Mouse (Mus musculus): Measurements from ENCODE around the gene Ebf1. TPM values are rescaled to one million over a fixed set of nuclear protein-coding genes. Genes with fewer than 3 reads are reported as not detected.

The Ebf1 gene
- total RNA-seq, 2 experiments from 2014 or later, result 29.5 to 35.3 TPM

DNA sequence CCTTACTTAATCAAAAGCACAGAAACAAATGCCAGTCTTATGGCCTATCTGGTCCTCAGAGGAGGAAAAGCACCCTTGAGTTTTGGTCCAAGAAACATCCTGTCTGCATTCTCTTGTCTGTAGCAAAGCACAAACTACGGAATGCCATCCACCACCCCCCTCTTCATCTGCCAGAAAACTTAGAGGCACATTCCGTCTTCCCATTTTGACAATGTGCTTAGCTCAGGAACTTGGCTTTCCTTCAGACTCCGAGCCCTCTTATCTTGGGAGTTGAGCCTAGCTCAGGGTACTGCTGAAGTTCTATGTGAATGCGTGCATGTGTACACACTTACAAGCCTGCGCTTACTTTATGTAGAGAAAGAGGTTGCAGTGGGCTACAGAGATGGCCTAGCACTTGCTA lies 362.3 kb downstream of the Ebf1 start:
- intact Hi-C loops (cut with DNase I), result no loop called here
- DNase-seq, result no peak

DNA sequence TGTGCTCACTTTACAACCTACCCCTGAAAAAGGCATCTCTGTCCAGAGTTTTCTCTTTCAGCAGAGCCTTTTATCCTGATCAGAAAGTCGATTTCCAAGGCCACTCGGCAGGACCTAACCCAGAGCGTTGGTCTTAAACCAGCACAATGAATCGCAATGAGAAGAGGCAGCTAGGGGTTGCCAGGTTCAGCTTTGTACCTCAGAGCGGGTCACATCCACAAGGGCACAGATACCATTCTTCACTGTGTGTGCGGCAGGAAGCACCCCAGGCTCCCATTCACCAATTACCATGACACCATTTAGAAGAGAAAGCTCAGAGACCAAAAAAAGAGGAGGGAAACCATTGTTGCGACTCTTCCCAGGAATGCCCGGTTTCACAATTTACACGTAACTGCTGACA lies 365.1 kb downstream of the Ebf1 start:
- no peak for DNase-seq
- intact Hi-C loops (cut with DNase I), result no loop called here

DNA sequence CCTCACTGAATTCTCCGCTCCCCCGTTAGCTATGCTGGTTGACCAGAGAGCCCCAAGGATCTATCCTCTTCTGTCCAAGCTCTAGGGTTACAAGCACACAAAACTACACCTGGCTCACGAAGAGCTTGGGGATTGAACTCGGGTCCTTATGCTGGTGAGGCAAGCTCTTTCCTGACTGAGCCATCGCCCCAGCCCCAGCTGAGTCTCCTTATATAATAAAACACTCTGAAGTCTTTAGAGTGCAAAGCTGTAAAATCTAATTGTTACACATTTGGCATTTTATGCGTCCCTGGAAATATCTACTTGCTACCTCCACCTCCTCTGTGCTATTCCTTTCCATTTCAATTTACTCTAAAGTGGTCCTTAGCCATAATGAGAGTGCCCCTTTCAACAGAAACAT lies 366.8 kb downstream of the Ebf1 start:
- intact Hi-C loops (cut with DNase I), result no loop called here
- DNase-seq, result no peak

DNA sequence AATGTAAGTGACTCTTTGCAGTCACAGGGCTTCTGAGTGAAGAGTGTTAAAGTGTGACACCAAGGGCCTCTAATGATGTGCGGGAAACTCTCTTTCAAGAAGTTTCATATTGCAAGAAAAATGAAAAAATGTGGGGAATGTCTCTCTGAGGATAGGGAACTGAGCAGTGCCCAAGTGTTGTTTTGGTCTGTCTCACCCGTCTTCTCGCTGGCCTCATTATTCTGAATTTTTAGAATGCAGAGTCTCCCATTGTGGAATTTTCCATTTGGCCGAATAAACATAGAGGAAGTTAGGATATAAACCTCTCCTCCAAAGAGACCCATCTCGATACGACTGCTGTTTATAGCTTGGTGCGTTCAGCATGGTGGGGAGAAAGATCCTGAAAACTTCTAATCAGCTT lies 367.3 kb downstream of the Ebf1 start:
- no peak for DNase-seq
- intact Hi-C loops (cut with DNase I), result no loop called here

DNA sequence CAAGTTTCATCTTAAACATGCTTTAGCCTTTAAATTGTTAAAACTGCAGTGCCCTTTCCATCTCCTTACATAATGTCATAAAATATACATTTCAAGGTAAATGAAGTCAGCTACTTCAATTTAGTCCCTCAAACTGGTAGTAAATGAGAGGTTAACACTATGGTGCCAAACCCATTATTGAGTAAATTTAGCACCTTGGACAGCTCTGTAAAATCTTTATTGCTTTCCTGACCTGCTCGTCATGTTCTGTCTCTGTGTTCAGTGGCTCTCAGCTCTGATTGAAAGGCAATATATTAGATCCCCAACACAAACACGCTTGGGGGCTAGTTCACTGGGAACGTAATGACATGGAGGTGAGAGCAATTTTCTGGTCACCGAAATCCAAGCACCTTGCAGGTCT lies 370.7 kb downstream of the Ebf1 start:
- DNase-seq, result no peak
- intact Hi-C loops (cut with DNase I), result no loop called here

DNA sequence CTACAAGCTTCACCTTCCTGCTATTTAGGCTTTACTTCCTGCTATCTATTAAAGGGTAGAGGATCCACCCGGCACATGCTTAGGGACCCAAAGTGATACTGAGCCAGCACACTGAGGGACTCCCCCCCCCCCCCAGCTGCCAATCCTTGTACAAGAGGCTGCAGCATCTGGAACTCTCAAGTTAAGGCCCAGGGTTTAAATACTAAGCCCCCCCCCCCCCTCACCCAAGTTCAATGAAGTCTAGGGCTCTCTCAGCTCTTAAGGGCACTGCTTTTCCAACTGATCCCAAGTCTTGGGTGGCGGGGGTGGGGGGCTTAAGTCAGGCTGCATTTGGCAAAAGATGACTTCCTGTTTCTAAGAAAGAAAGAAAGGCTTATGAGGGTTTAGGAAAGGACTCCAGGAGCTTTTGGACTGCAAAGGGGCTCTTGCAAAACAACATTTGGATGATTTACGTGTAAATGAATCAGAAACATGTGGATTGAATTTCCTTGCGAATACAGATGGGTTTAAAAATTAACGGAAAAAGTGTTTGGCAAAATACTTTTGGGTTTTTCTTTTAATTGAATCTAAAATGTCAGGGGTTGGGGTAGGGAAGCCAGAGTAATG lies 385.7 kb downstream of the Ebf1 start:
- DNase-seq, result no peak
- intact Hi-C loops (cut with DNase I), result loop anchor here (10.0 kb wide), 1 partner anchor 258 kb away; no protein-coding TSS in a partner anchor

DNA sequence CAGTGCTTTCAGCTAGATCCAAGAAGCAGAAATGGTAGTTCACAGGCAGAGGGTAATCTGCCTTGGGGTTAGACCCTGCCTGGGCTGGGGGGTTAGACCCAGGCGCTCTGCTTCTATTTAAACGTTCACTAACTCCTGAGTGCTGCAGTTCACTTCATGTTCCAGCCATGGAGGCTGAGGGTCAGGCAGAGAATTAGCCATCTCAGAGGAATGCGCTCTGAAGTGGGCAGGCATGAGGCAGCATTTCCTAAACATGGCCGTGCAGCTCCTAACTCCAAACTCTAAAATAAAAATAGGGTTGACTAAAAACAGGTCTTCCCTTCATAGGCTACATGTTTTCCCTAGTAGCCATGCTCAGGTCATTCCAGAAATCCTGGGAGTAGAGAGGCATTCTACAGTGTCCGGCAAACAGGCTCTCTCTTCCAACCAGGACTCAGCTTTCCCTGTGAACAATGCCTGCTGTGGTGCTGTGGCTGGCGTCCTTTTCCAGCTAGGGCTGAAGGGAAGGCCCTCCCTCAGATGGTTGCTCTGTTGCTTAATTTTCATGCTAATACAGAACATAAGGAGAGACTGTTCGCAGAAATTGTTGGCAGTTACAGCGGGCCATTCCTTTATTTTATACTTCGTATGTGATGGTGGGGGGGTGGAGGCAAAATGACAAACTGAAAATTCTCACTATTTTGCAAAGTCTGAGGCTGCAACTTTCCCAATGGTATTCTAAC lies 386.8 kb downstream of the Ebf1 start:
- intact Hi-C loops (cut with DNase I), result loop anchor here (10.0 kb wide), 1 partner anchor 259 kb away; no protein-coding TSS in a partner anchor
- no peak for DNase-seq

DNA sequence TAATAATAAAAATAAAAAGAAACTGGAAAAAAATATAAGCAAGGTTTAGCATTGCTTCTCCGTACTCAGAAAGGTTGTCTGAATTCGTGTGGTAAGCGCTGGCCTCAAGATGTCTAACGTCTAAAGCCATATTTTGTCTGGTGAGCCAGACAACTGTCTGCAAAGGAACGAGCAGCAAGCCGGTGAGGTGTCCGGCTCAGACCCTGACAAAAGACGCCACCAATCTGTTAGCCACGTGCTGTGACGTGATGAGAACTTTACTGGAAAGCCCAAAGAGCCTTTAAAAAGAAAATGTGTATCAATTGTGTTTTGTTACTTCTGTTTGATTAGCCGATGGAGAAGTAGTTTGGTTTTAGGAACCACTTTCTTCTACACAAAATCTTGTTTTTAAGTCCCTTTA lies 390.2 kb downstream of the Ebf1 start:
- intact Hi-C loops (cut with DNase I), result loop anchor here (5.0 to 10.0 kb wide), 2 partner anchors 263 to 875 kb away; no protein-coding TSS in a partner anchor
- DNase-seq, result no peak

DNA sequence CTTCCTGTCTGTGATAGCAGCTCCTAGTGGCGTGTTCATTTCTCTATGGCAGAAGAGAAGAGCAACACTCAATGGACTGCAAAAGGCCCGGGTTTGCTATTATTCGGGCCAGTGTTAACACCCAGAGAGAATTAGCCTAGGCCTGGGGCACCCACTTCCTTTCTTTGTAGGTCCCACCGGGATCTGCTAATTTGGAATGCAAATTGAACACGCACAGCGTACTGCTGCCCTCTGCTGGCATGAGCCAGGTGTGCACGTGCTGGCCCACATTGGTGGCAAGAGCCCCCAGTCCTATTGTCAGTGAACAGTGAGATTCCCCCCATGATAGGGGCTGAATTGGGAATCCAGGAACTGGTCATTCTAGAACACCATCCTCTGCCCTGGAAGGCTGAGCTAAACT lies 391.0 kb downstream of the Ebf1 start:
- DNase-seq, result peak; percentile 82 to 89
- intact Hi-C loops (cut with DNase I), result loop anchor here (1.0 to 10.0 kb wide), 4 partner anchors 263 to 874 kb away; no protein-coding TSS in a partner anchor

DNA sequence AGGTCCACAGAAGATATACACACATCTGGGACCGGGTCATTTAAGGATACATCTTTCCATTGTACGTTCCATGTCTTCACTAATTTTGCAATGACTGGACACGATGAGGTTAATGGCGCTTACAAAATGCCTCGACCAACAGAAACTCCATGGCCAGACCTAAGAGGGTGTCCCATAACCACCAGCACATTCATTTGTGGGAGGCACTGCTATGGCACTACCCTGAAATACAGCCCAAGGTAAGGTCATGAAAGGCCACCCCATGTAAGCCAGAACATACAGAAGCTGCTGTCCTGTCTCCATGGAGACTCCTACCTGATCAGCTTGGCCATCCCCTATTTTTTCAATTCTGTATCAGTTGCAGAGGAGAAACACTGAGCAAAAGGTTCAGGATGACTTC lies 391.6 kb downstream of the Ebf1 start:
- no peak for DNase-seq
- intact Hi-C loops (cut with DNase I), result loop anchor here (1.0 to 10.0 kb wide), 4 partner anchors 264 to 874 kb away; no protein-coding TSS in a partner anchor

DNA sequence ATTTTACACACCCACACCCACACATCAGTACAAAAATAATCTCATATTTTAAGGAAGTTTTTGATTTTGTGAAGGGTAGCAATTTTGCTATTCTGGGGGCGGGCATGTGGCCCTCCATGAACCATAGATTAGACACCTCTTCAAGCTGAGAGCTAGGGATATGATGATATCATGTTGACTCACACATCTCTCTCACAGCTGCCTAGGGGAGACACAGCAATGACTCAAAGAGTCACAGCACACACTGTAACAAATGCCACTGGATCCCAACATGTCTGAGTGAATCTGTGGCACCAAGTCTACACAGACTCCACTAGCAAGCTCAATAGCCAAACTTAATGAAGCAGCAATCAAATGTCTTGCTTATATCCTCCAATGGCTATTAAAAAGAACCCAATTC lies 395.0 kb downstream of the Ebf1 start:
- no peak for DNase-seq
- intact Hi-C loops (cut with DNase I), result no loop called here

DNA sequence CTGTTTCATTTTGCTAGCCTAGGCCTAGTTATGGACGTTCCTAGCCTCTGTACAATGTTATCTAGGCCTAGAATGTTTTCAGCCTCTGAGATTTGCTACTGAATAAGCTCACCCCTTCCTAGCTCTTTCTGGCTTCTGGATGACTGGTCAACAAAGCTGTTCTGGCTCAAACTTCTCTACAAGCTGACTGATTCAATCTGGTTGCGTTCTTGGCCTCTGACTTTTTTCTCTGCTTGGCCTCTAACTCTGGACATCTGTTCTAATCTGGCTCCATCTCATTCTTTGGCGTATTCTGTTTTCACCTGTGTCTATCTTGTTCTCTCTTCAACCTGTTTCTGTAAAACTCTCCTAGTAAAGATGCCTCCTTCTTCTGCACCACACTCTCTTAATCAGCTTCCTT lies 400.4 kb downstream of the Ebf1 start:
- DNase-seq, result peak; percentile 35 to 43
- intact Hi-C loops (cut with DNase I), result no loop called here

DNA sequence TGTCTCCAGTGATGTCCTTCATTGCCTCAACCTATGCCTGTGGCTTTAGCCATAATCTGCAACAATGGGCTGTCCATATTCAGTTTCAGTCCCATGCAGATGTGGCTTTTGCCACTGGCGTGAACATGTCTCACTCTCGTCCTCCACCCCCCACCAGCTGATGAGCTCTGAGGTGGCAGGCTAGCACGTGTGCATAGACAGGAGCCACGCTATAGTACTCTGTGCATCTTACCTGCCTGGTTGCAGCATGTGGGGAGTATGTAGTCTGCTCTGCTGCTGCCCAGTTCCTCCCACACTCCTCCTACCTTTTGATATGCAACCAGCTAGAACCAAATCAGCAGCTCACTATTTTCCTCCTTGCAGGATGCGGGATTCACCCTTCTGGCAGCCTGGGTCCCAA lies 408.9 kb downstream of the Ebf1 start:
- DNase-seq, result no peak

DNA sequence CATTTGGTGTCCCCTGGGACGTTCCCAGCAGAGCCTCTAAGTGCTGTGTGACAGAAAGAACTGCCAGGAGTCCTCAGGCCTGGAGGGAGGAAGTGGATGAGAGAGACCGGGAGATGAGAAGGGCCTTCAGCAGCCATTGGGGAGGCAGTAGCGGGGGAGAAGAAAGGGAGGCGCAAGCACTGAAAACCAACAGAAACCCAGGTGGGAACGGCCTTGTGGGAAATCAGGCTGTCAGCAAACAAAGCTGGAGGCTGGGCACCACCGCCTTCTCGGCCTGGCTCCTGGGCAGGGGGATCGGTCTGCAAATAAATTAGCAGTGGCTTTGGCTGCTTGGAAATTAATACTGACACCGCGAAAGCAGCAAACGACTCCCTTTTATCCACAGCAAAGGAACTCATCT lies 409.6 kb downstream of the Ebf1 start:
- no peak for DNase-seq
- intact Hi-C loops (cut with DNase I), result no loop called here

More for the DNA sequence above, 408.9 kb downstream of the Ebf1 start:
- intact Hi-C loops (cut with DNase I), result no loop called here

DNA sequence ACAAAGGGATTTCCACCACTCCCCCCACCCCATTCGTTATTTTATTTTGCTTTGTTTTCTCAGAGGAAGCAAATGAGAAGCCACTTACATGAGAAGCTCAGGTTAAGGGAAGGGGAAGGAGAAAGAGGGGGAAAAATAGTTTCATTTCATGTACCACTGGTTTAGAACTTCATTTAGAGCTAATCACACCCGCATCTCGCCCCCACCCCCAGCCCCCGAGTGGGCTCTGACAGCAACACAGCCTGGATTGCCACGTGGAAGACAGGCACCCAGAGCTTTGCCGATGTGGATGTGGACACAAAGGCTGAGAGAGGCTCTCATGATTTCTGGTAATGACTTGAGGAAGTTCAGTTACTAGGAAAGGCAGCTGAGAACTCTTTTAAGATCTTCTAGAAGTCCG lies 410.0 kb downstream of the Ebf1 start:
- intact Hi-C loops (cut with DNase I), result no loop called here
- DNase-seq, result no peak

DNA sequence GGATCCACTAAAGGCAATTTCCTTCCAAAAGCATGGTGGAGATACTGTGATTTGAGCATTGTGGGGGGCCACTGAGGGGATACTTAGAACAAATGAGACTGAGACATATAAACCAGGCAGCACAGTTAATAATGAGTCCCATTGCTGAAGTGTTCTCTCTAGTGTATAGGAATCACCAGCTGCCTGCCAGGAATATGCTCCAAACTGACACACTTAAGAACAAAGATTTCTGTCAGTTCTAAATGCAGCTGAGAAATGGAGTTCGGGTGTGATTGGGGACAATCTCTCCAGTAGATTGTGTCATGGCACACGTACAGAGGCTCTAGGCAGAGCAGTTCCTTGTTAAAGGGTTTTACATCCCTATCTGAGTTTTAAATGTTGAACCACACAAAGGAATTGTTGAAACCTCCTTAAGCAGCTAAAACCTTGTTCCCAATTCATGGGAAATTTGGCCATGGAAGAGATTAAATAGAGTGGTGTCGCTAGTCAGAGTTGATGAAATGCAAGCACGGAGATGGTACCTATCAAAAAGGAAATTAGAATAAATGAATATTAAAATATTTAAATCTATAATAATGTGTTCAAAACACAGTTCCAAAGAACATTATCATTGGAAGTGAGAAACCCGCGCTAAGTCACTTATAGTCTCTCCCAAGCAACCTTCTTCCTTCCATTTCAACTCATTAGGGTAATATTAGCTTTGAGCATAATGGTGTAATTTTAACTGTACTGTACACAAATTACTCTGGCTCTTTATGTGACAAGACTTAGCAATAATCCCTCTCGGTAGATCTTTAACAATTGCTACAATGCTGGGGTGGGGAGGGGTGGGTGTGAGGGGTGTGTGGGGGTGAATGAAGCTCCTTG lies 438.9 kb downstream of the Ebf1 start:
- intact Hi-C loops (cut with DNase I), result no loop called here
- DNase-seq, result no peak

Other genes with a start within 250 kb of the Ebf1 start
- gene Il12b, start 217.3 kb upstream of the Ebf1 start, total RNA-seq (2021), result not detected
- gene Ublcp1, start 146.8 kb upstream of the Ebf1 start, total RNA-seq (2021), result 10 to 100 TPM; 36.6 to 40.9 TPM
- 10 to 100 TPM; 25.2 to 26.1 TPM for gene Rnf145, start 98.4 kb upstream of the Ebf1 start, total RNA-seq (2021)

All from heart, postnatal 10 days (tissue).